8 mouse cellular contexts compared by ENCODE assay signal in the genomic region with DNA sequence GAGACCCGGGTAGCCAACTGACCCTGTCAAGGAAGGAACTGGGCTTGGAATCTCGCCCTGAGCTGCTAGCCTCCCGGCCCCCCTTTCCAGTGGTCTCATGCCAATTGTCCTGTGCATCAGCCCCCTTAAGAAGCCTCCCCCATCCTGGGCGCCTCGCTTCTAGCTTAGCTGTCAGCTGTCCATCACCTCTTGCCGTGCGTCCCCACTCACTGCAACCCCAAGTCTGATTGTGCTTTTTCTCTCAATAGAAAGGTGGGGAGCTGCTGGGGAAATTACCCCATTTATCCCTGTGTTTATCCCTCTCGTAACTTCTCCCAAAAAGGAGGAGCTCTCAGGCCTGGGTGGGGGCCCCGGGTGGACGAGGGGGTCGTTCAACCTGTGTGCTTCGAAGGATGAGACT. TPM values are rescaled to one million over a fixed set of nuclear protein-coding genes. Genes with fewer than 3 reads are reported as not detected.
DNase-seq lines count a peak whose midpoint lies in the region; ATAC-seq and TF ChIP-seq lines count a peak whose summit lies in the region.

No protein-coding gene starts in this region.

- TF ChIP-seq POLR2A in ES-Bruce4 (IDR thresholded peaks at IDR 0.05; ENCODE audit: insufficient read depth, low read length) = no peak

- ATAC-seq in forebrain, embryonic 16.5 days = no peak
- ATAC-seq in liver, embryonic 13.5 days (ENCODE audit: low read depth) = no peak

- H3K4me2 ChIP-seq in forebrain, embryonic 16.5 days (ENCODE audit: low read length) = peak overlapping the region; percentile 86; the same call in 1 of the 2 replicates
- H3K4me2 ChIP-seq in liver, embryonic 13.5 days = peak overlapping the region; percentile 97

- TF ChIP-seq EP300 in ES-Bruce4 (IDR thresholded peaks at IDR 0.05; ENCODE audit: insufficient read depth, low read depth, low read length) = no peak

- H3K36me3 ChIP-seq in ES-Bruce4 (ENCODE audit: control insufficient read depth, insufficient read depth, low read length, poor library complexity, severe bottlenecking) = peaks cover 22% of the 10 kb centered on the region
- H3K36me3 ChIP-seq in forebrain, embryonic 16.5 days (ENCODE audit: control insufficient read depth, insufficient read depth) = peaks cover 10% of the 10 kb centered on the region
- H3K36me3 ChIP-seq in liver, embryonic 13.5 days = peaks cover 43% of the 10 kb centered on the region

- no peak overlapping the region for H3K4me3 ChIP-seq in ES-Bruce4 (ENCODE audit: low read depth, low read length)
- H3K4me3 ChIP-seq in forebrain, embryonic 16.5 days (replicated peaks; ENCODE audit: low read length) = peak overlapping the region; percentile 70; the same call in 1 of the 2 replicates
- peak overlapping the region; percentile 88 for H3K4me3 ChIP-seq in liver, embryonic 13.5 days (replicated peaks)

- H3K27ac ChIP-seq in ES-Bruce4 (ENCODE audit: insufficient read depth, low read length) = no peak overlapping the region
- H3K27ac ChIP-seq in forebrain, embryonic 16.5 days (ENCODE audit: low read length) = no peak overlapping the region
- peak overlapping the region; percentile 92 for H3K27ac ChIP-seq in liver, embryonic 13.5 days

- TF ChIP-seq CTCF in ES-Bruce4 (IDR thresholded peaks at IDR 0.05; ENCODE audit: low read depth, low read length) = no peak

- H3K4me1 ChIP-seq in ES-Bruce4 (ENCODE audit: control insufficient read depth, insufficient read depth, low read length) = peaks cover 7% of the 10 kb centered on the region
- H3K4me1 ChIP-seq in forebrain, embryonic 16.5 days (replicated peaks; ENCODE audit: control insufficient read depth, insufficient read depth, low read length) = peaks cover 19% of the 10 kb centered on the region
- peaks cover 69% of the 10 kb centered on the region for H3K4me1 ChIP-seq in liver, embryonic 13.5 days (replicated peaks)

- H3K9ac ChIP-seq in ES-Bruce4 (ENCODE audit: low read depth, poor library complexity, severe bottlenecking) = peak overlapping the region; percentile 99
- no peak overlapping the region for H3K9ac ChIP-seq in forebrain, embryonic 16.5 days (replicated peaks; ENCODE audit: low read depth, low read length)
- H3K9ac ChIP-seq in liver, embryonic 13.5 days = peak overlapping the region; percentile 91

- H3K27me3 ChIP-seq in ES-Bruce4 (ENCODE audit: control insufficient read depth, insufficient read depth, low read length, poor library complexity, severe bottlenecking) = no peaks in the 10 kb centered on the region
- peaks cover 2% of the 10 kb centered on the region; the same call in 1 of the 2 replicates for H3K27me3 ChIP-seq in forebrain, embryonic 16.5 days (replicated peaks; ENCODE audit: control insufficient read depth, insufficient read depth, low read length)
- no peaks in the 10 kb centered on the region for H3K27me3 ChIP-seq in liver, embryonic 13.5 days

- WGBS in forebrain, embryonic 16.5 days = 10% methylated on average over 12 of the region's 12 CpGs
- 38% methylated on average over 12 of the region's 12 CpGs for WGBS in liver, embryonic 13.5 days (ENCODE audit: insufficient replicate concordance)

- H3K9me3 ChIP-seq in ES-Bruce4 (replicated peaks; ENCODE audit: control insufficient read depth, insufficient read depth, low read length, poor library complexity, severe bottlenecking) = no peaks in the 10 kb centered on the region
- no peaks in the 10 kb centered on the region for H3K9me3 ChIP-seq in forebrain, embryonic 16.5 days (ENCODE audit: control insufficient read depth, low read length)
- H3K9me3 ChIP-seq in liver, embryonic 13.5 days (replicated peaks) = no peaks in the 10 kb centered on the region

- DNase-seq in heart, adult 11 months = peak; percentile 96
- no peak for DNase-seq in heart, adult 8-10 months (ENCODE audit: low spot score)
- DNase-seq in liver, embryonic 13.5 days = no peak
- no peak for DNase-seq in frontal cortex, adult 2 months (ENCODE audit: extremely low spot score in 1 of 2, low spot score in 1 of 2)
- DNase-seq in frontal cortex, postnatal 14 days (ENCODE audit: low spot score in 2 of 2) = no peak
- no peak for DNase-seq in lung, postnatal 25 days (ENCODE audit: low spot score)

RNA-seq across cellular contexts. Expression of gene Samd1, which starts 1.5 kb away (rescaled TPM):
- total RNA-seq in heart, adult 8-10 months (2022) = 10 to 100 TPM; 26.4 to 28.5 (median 27.2) TPM
- polyA plus RNA-seq in ES-Bruce4 (2011; ENCODE audit: insufficient read depth, insufficient read length, low read depth, missing spikeins) = 79.7 and 95.7 TPM in 2 replicates
- 8.1 and 9.7 TPM in 2 replicates for polyA plus RNA-seq in forebrain, embryonic 16.5 days (2015; fragmentation: Nextera tagmentation; extraction: Ambion mirVana)
- polyA plus RNA-seq in liver, embryonic 13.5 days (2015; fragmentation: Nextera tagmentation; extraction: Ambion mirVana) = 5.8 and 6.9 TPM in 2 replicates
- 47.4 and 48.4 TPM in 2 replicates for polyA plus RNA-seq in frontal cortex, adult 2 months (2012; rRNA removed)

RNA-seq across cellular contexts. Expression of gene 1700067K01Rik, which starts 5.3 kb away (rescaled TPM):
- total RNA-seq in heart, adult 8-10 months (2022) = under 1 TPM in 3 of 4 experiments, not detected in 1; 0.25 to 0.50 (median 0.33) TPM
- polyA plus RNA-seq in ES-Bruce4 (2011; ENCODE audit: insufficient read depth, insufficient read length, low read depth, missing spikeins) = 1.5 and 2.4 TPM in 2 replicates
- polyA plus RNA-seq in forebrain, embryonic 16.5 days (2015; fragmentation: Nextera tagmentation; extraction: Ambion mirVana) = 1.1 and 1.3 TPM in 2 replicates
- 0.38 and 0.57 TPM in 2 replicates for polyA plus RNA-seq in liver, embryonic 13.5 days (2015; fragmentation: Nextera tagmentation; extraction: Ambion mirVana)
- polyA plus RNA-seq in frontal cortex, adult 2 months (2012; rRNA removed) = not detected in 2 replicates

RNA-seq across cellular contexts. Expression of gene 2210011C24Rik, which starts 16.0 kb away (rescaled TPM):
- total RNA-seq in heart, adult 8-10 months (2022) = 1 to 10 TPM; 1.6 to 4.0 (median 3.2) TPM
- 11.2 and 15.9 TPM in 2 replicates for polyA plus RNA-seq in ES-Bruce4 (2011; ENCODE audit: insufficient read depth, insufficient read length, low read depth, missing spikeins)
- polyA plus RNA-seq in forebrain, embryonic 16.5 days (2015; fragmentation: Nextera tagmentation; extraction: Ambion mirVana) = not detected in 2 replicates
- polyA plus RNA-seq in liver, embryonic 13.5 days (2015; fragmentation: Nextera tagmentation; extraction: Ambion mirVana) = not detected in 2 replicates
- 1.4 and 2.4 TPM in 2 replicates for polyA plus RNA-seq in frontal cortex, adult 2 months (2012; rRNA removed)

RNA-seq across cellular contexts. Expression of gene Prkaca, which starts 23.2 kb away (rescaled TPM):
- 100 to 1,000 TPM; 314 to 382 (median 360) TPM for total RNA-seq in heart, adult 8-10 months (2022)
- polyA plus RNA-seq in ES-Bruce4 (2011; ENCODE audit: insufficient read depth, insufficient read length, low read depth, missing spikeins) = 51.8 and 54.1 TPM in 2 replicates
- 164 TPM in 2 replicates for polyA plus RNA-seq in forebrain, embryonic 16.5 days (2015; fragmentation: Nextera tagmentation; extraction: Ambion mirVana)
- polyA plus RNA-seq in liver, embryonic 13.5 days (2015; fragmentation: Nextera tagmentation; extraction: Ambion mirVana) = 50.5 and 52.3 TPM in 2 replicates
- 161 and 176 TPM in 2 replicates for polyA plus RNA-seq in frontal cortex, adult 2 months (2012; rRNA removed)

RNA-seq across cellular contexts. Expression of gene Palm3, which starts 25.3 kb away (rescaled TPM):
- under 1 TPM; 0.11 to 0.41 (median 0.23) TPM for total RNA-seq in heart, adult 8-10 months (2022)
- 61.7 and 62.8 TPM in 2 replicates for polyA plus RNA-seq in ES-Bruce4 (2011; ENCODE audit: insufficient read depth, insufficient read length, low read depth, missing spikeins)
- polyA plus RNA-seq in forebrain, embryonic 16.5 days (2015; fragmentation: Nextera tagmentation; extraction: Ambion mirVana) = 2.0 and 3.0 TPM in 2 replicates
- 0.06 and 0.27 TPM in 2 replicates for polyA plus RNA-seq in liver, embryonic 13.5 days (2015; fragmentation: Nextera tagmentation; extraction: Ambion mirVana)
- 1.9 and 2.2 TPM in 2 replicates for polyA plus RNA-seq in frontal cortex, adult 2 months (2012; rRNA removed)
